Mouse (Mus musculus) heart, adult 11 months (tissue): ENCODE data around the gene Ccdc187.

Experiments used
- DNase-seq: peaks from one replicate; pipeline ENCODE4 v3.0.0; 2022

Gene Ccdc187

DNA sequence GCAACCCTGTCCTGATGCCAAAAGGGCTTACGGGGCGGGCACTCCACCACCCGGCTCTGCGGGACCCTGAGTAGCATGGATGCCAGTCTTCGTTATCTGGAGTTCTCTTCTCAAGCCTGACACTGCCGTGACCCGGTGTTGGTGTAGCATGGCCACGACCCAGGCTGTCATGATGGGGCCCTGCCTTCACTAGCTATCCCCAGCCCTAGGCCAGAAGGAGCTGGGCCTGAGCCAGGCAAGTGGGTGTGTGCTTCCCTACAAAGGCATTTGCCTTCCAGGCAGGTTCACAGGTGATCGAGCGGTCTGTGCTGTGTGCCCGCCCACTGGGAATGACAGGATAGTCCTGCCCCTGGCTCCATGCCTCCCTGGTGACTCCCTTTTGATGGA lies 21.6 kb upstream of the Ccdc187 start:
- DNase-seq = peak; percentile 98

DNA sequence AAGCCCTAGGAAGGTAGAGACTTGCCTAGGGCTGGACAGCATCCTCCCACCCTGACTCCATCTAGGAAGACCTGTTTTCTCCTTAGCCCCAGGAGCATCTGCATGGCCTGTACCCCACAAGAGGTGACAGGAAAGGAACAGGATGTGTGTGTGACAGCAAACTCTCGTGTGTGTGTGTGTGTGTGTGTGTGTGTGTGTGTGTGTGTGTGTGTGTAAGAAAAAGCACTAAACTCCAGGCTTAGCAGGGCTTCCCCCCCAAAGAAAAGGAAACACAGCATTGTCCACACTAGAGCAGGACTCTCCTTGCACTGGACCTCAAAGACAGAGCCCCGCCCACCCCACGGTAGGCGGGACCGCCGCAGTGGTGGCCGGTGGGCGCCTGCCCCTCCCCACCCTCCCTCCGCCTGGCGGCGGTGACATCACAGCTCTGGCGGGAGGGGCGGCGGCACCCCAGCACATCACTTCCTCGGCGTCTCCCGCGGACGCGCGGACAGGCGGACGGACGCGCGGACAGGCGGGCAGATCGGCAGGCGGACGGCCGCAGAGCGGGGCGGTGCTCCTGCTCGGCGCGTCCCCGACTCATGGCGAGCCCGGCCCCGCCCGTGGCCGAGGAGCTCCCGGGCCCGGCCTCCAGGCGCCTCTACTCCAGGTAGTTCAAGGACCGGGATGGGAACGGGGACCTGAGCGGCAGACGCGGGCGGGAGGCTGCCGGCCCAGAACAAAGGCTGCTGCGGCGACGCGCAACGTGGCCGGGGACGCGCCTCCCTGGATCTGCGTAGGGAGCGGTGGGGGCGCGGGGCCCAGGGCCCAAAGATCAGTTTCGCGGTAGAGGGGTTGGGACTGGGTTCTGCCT lies 20.9 kb upstream of the Ccdc187 start, which contains the start of gene Gpsm1:
TSS of gene Gpsm1 (plus strand) at position 444 of the 853 bp plus-strand sequence.
- DNase-seq = peak; percentile 99

DNA sequence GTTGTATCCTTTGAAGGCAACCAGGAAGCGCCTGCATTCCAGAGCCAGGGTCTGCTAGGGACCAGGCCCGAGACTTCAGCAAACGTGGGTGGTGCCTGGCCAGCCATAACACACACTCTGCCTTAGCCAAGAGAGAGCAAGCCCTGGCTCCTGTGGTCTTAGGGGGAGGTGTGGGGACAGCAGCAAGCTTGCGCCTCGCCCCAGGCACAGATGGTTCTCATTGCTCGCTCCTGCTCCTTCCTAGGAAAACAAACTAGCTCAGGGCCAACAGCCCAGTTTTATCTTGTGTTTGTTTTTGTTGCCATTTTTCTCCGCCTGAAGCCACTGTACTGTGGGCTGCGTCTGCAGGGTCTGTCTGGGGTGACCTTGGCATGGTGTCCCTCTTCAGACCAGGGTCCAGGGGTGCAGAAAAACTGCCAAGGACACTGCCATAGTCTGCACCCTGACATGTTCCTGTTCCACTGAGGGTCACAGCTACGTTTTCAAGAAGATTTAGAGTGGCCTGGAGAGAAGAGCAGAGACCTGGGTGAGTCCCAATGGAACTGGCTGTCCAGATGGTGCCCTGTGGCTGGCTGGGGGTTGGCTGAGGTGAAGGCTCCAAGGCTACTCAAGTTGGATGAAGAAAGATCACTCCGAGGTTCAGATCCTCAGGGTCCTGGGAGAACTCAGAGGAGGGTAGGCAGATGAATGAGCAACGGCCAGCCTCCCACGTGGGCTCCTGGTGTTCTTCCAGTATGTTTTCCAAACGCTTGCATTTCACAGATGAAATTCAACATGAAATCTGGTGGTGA lies 20.1 kb upstream of the Ccdc187 start:
- DNase-seq = peak; percentile 99

DNA sequence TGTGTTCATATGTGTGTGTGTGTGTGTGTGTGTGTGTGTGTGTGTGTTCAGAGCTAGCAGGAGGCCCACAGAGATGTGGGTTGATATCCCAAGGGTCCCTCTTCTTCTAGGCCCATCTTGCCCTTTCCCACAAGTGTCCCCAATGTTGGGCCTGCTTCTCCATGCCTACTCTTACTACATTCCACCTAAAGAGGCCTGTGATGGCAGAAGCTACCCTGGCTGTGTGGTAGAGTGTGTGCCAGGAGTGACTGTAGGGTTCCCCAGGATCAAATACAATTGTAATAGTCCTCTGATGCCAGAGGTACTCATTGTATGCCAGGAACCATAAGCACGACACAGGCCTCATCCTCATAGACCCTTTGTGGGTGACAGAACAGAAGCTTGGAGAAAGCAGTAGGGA lies 19.0 kb upstream of the Ccdc187 start:
- DNase-seq = no peak

DNA sequence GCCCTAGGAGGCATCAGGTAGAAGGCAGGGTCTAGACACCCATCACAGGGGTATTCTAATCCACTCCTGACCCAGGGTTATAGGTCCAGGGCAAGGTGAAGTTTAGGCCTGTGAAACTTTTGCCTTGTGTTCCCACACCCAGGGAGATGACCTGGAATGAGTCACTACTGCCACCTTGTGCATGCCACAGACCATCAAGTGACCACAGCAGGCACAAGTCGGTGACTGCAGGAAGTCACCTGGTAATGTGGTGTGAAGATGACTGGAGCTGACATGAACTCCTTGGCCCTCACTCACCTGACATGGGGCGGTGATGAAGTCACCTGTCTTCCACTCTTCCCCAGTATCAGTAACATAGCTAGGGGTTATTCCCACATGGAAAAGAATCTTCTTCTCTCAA lies 18.5 kb upstream of the Ccdc187 start:
- peak; percentile 92 for DNase-seq

DNA sequence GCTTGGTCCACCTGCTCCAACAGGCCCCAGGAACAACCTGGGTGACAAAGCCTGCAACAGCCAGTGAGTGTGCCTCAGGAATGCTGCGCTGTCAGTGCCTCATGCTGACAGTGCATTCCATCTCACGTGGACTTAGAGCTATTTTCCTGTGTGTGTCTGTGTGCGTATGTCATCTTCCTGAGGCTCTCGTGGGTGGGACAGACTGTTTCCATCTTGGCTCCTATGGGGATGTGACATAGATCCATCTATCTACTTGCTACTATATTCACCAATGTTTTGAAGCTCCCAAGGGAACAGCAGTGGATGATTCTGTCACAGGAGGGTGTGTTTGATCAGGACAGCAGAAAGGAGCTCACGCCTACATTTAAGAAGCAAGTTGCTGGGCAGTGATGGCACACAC lies 17.6 kb upstream of the Ccdc187 start:
- DNase-seq = no peak

DNA sequence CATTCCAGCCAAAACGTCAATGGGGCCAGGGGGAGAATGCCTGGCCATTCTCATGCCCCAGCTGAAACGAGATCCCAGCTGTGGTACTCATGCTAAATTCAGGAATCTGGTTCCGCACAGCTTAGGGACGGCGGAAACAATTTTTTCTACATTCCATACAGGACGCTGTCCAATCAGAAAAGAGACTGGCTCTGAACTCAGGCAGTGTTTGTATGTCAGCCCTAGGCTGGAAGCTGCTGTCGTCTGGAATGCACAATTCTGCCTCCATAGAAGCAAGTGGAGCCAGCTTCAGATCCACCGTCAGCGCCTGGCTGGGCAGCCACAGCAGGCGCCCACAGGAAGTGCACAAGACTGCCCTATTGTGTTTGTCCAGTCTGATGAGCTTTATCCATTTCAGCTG lies 15.4 kb upstream of the Ccdc187 start:
- peak; percentile 91 for DNase-seq

DNA sequence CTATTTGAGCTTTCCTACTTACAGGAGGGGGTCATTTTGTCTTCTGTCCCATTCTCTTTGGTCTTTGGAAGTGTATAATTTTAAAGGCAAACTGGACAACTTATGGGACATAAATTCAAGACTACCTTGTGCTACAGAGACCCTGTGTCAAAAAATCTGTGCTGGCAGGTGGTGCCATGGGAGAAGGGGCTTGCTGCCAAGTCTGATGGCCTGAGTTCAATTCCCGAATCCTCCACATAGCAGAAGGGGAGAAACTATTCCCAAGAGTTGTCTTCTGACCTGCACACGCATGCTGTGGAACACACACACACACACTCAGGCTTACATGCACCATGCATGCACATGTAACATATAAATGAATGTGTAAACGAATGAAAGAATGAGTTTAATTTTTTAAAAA lies 12.3 kb upstream of the Ccdc187 start:
- no peak for DNase-seq

DNA sequence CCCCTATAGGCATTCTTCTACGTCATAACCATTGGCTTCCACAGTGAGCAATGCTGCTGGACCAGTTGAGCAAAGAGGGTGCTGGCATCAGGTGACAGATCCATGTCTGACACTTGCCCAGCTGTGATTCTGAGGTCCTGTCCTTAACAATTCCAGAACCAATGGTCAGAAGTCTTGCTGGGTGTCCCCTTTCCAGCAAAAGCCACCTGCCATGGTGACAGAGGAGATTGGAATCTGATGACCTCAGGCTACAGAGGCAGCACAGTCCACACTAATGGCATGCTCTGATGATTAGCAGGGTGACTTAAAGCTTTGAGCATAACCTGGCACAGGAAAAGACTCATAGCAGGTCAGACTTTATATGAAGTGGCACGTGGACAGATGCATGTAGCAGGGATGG lies 11.2 kb upstream of the Ccdc187 start:
- DNase-seq = no peak

DNA sequence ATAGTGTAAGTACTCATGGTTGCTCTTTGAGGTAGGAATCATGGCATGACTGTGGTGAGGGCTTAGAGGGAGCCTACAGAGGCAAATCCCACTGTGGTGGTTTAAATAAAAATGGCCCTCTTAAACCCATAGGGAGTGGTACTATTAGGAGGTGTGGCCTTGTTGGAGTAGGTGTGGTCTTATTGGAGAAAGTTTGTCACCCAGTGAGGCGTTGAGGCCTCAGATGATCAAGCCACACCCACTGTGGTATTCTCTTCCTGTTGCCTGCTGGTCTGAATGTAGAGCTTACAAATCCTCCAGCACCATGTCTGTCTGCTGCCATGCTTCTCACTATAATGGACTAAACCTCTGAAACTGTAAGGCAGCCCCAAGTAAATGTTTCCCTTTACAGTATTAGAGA lies 10.4 kb upstream of the Ccdc187 start:
- no peak for DNase-seq

DNA sequence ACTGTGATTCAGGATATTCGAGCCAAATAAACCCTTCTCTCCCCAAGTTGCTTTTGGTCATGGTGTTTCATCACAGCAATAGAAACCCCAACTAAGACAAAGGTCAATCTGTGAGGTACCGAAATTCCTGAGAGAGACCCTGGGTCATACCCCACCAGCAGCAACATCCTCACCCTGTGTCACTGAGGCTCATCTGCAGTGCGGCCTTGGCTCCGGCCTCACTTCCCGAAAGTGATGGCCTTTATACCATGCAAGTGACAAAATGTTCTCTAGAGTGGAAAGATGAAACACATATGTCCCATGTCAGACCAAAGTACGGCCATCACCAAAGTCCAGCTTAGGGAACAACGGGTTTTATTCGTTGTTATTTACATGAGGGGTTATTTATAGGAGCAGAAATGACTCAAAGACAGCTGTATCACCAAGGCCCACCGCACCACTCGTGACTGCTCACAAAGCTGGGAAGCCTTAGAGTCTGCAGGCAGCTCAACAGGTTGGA lies 7.7 kb upstream of the Ccdc187 start:
- DNase-seq = no peak

DNA sequence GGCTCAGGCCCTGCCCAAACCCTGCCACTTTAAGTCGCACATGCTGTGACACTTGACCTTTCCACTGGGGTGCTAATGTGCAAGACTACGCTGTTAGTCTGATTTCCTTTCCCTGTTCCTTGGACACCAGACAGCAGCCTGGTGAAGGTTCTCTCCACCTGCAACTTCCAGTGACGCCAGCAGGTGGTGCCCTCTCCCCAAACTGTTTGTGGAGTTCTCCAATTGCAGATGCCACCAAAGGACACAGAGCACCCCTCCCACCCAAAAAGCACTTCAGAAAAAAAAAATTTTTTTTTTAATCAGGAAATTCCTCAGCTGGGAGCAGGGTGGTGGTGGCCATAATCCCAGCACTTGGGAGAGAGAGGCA lies 6.4 kb upstream of the Ccdc187 start:
- DNase-seq = peak; percentile 97

DNA sequence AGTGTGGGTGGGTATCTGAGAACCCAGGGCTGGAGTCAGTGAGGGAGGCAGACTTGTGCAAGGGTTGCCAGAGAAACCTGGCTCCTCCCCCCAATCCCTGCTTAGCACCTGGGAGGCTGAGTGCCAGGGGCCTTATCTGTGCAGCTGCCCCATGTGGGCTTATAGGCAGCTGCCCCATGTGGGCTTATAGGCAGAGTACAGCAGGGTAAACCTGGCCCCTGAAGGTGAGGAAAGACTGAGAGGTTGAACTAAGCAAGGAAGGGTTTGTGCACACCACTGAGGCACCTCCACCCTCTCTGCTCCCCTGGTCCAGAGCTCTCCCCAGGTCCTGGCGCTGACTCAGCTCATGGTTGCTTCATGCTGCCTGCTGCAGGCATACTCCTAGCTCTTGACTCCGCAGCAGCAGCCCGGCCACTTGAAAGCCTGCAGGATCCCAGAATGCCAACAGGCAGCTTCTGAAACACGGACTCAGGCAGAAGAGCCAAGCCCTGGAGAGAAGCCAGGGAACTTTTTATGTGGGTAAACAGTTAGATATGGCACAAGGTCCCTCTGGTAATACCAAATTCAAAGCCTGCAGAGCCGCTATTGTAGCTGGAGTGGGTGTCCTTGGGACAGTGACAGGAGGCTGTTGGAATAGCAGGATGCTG lies 5.9 kb upstream of the Ccdc187 start:
- peak; percentile 94 for DNase-seq

DNA sequence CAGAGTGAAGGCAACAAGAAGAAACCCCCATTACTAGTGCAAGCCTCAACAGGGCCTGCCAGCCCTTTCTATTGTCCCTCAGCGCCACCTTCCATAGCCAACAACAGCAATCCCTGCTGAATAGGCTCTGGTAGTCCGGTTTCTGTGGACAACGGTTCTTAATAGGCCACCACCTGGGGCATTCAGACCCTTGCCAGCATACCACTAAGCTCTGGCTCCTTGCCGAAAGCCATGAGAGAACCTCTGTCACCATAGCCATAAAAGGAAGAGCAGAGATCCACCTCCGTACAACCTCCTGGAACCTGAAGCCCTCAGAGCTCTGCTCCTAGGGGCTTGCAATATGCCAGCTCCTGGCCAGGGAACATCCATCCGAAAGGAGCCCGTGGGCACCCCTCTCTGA lies 5.0 kb upstream of the Ccdc187 start:
- no peak for DNase-seq

DNA sequence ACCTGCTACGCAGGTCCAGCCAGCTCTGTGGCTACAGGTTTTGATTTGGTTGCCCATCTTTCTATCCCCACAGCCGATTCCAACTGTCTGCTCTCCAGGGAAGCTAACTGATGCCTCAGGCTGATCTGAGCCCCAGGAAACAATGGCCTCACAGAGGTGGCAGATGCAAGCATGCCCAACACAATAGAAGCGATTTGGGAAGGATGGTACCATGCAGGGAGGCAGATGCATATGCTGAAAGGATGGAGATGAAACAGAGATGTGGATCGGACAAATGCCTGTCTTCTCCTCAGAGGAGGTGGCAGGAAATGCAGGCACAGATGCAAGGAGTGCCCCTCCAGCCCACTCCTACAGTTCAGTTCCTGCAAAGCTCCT lies 4.5 kb upstream of the Ccdc187 start:
- DNase-seq = no peak

DNA sequence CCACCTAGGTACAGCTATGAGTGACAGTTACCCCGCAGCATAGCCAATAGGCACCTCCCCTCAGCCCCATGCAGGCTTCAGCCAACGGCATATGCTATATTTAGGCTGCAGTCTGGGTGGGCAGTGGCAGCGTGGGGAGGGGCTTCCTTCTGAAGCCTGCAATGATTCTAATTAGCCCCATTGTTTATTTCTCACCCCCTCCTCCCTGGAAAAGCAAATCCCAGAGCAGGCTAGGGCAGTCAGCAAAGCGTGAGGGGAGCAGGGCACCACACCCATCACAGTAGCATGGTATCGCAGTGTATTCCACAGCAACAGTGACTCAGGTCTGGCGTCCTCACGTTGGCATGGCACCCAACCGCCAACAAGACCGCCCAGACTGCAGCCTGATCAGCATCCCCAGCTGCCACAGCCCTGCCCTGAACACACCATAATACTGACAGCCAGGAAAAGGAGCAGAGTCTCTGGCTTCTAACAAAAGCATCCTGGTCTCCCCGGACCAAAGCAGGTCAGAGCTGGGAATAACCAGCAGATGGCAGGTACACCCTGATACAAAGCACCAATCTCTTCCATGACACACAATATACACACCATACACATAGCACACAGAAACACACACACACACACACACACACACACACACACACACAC lies 4.0 kb upstream of the Ccdc187 start:
- DNase-seq = peak; percentile 92

DNA sequence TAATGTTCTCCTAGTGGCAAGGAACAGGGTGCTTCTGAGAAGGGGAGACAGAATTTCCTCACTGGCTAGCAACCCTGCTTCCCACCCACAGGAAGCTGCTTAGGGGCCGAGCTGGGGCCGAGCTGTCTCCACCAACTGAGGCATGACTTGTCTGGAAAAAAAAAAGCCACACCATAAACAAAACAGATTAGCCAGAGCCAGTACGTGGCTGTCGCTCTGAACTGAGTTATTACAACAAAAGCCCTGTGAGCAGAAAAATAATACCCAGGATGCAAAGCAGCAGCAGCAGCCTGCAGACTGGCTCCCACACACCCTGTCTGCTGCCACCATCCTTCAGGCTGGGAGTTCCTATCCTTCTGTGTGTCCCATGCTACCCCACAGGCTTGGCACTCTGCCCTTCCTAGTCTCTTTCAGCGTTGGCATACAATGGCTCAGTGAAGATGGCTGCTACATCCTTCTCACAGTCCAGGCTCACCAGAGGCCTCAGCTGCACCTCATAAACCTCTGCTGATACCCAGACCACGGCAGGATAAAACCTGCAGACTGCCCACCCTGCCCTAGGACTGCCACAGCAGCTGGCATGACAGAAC lies 2.3 kb upstream of the Ccdc187 start:
- DNase-seq = no peak

DNA sequence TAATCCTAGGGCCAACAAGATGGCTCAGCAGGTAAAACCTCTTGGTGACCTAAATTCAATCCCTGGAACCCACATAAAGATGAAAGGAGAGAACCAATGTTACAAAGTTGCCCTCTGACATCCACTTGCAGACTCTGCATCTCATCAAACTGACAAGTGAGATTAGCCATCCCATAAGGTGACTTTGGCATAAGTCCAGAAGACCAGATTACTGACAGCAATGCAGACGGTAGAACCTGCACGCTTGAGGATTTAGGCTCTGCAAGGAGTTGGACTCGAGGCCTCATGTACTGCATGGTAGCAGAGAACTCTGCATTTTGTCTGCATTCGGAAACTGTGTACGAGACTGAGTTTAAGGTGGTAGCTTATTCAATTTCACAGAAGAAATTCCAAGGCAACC lies 4.2 kb downstream of the Ccdc187 start:
- no peak for DNase-seq

DNA sequence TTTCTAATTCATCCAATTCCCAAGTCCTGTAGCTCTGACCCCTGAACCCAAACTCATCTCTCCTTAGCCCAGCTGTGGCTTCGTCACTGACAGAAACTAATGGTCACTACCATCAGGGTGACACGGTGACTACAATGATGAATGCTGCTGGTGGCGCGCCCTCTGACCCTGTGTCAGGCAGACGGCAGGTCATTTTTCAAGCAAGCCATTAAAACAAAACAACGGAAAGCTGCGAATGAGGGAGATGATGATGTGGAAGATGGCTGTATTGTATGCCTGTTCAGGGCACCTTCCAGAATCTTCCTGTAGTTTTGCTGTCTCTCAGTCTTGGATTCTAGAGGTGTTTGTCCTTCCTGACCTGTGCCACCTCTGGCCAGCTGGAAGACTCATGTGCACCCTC lies 8.0 kb downstream of the Ccdc187 start:
- no peak for DNase-seq

DNA sequence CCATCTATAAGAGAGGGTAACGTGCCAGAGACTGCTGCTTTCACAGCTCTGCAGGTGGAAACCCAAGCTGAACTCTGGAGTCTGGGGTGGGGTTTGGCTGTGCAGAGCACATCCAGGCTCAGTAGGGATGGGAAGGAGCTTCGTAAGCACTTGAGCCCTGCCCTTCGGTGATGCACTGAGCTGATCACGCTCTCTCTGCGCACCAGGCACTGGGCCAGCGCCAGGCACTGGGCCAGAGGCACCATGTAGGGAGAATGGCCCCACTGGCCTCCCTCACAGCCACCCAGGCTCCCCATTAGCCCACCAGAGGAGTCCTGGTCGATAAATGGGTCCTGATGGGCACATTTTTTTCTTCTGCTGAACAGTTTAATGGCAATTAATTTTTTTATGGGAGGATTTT lies 8.6 kb downstream of the Ccdc187 start:
- DNase-seq = no peak

DNA sequence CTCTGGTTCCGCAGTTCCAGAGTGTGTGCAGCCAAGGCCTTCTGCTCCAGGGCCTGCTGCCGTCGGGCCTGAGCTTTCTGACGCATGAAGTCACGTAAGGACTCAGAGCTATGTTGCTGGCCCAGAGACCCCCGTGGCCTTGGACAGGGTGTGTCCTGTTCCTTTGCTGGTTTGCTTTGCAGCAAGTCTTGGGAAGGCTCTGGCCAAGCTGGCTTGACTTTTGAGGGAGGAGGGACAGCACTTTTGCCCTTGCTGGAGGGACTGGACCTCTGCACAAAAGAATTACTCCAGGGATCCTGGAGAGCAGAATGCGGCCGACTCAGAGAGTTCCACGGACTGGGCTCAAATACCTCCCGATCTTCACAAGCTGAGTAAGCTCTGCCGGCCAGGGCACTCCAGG lies 13.8 kb downstream of the Ccdc187 start:
- DNase-seq = no peak

DNA sequence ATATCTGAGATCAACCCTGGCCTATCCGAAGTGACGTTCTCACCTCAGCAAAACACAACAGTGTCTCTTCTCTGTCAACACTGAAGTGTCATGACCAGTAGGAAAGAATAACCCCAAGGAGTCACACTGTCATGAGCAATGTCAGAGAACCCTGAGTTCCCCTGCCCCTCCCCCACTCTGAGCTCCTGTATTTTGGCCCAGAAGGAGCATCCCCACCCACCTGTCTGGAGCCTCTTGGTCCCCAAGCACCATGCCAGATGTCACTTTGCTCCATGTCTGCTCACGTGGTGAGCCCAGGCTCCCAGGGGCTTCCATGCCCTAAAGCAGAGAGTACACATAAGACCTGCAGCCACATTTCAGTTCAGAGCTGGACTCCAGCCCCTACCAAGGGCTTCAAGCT lies 14.6 kb downstream of the Ccdc187 start:
- DNase-seq = no peak

DNA sequence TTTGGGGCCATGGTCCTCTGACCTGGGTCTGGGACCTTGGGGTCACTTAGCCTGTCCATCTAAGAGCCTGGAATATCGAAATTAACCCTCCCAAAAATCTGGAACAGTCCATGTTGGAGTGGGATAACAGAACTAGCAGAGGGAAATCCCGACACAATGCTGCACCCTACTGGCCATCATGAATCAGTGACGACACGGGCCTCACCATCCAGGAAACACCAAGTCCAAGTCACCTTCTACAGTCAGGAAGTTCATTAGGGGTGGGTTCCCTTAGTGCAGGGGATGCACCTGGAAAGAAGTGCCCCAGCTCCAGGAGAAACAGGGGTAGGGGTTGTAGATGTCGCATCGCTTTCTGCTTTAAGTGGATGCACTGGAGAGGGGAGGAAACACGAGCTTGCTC lies 20.7 kb downstream of the Ccdc187 start:
- peak; percentile 85 for DNase-seq
